Mouse (Mus musculus) C2C12 (cell line): Measurements from ENCODE around the gene Ctnna2.

Experiments
- CEBPB ChIP-seq: IDR thresholded peaks from one replicate; pipeline ENCODE4 v1.6.1; 2011; ENCODE audit warnings: low read depth, mild to moderate bottlenecking, control low read depth, moderate library complexity
- CTCF ChIP-seq: IDR thresholded peaks from one replicate; pipeline ENCODE4 v1.5.1; 2011; ENCODE audit not compliant: control insufficient read depth, insufficient read depth, insufficient read length
- MAX ChIP-seq: IDR thresholded peaks from one replicate; pipeline ENCODE4 v1.6.1; 2011; ENCODE audit warnings: mild to moderate bottlenecking, control low read depth
- MYOG ChIP-seq: IDR thresholded peaks from one replicate; pipeline ENCODE4 v1.6.1; 2011; ENCODE audit not compliant: control insufficient read depth, insufficient read length; ENCODE audit errors: extremely low read depth
- USF1 ChIP-seq: IDR thresholded peaks from one replicate; pipeline ENCODE4 v1.6.1; 2011; ENCODE audit warnings: low read depth, mild to moderate bottlenecking, control low read depth, moderate library complexity

GRCm38 (mm10) chr6:77139306-77139920 is 840.1 kb downstream of the Ctnna2 start:
- TF ChIP-seq USF1: no peak
- no peak for TF ChIP-seq CTCF
- TF ChIP-seq CEBPB: no peak
- TF ChIP-seq MAX: no peak
- no peak for TF ChIP-seq MYOG
